Mouse (Mus musculus) small intestine, adult 2 months (tissue): ENCODE results near the gene Olfr767.

Source experiments
- CTCF ChIP-seq: fragments of 200-500 bp; IDR thresholded peaks from 2 replicates; pipeline ENCODE4 v1.5.1; 2012; ENCODE audit warnings: low read depth, mild to moderate bottlenecking, control low read depth, inconsistent platforms, low read length, moderate library complexity, mixed read lengths; ENCODE audit not compliant: insufficient replicate concordance, insufficient read length; ENCODE audit errors: extremely low read depth
- POLR2A ChIP-seq: fragments of 200-500 bp; IDR thresholded peaks from 2 replicates; pipeline ENCODE4 v1.6.1; 2012; ENCODE audit warnings: low read depth, mild to moderate bottlenecking, control low read depth, inconsistent platforms, low read length, moderate library complexity

DNA sequence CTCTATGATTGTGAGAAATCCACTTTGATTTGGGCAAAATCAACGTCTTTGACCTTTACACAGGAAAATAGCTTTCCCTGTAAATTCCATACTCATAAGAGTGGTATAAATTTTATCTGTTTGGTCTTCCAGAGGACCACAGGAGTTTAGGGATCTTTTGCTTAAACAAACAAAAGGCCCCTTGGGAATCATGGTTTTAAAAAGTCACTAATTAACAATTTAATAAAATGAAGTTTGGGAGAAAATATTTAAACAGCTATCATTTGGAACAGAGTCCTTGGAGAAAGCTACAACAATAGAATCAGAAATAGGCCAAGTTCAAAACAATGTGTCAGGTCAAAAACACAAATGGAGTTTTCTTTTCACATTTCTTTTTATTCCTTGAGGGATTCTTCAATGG, 16.6 kb upstream of the Olfr767 start, which contains the start of gene Olfr768:
- TF ChIP-seq POLR2A (no peak), CTCF (no peak)
